Mouse (Mus musculus) frontal cortex, postnatal 10 days (tissue): Measurements from ENCODE around the gene Cox7a2l.

Experiments
- DNase-seq, 2 experiments: peaks; one replicate each; pipeline ENCODE4 v3.0.0; 2022; ENCODE audit warnings: low spot score in 2 of 2, mixed read lengths in 1 of 2

The Cox7a2l gene

GRCm38 (mm10) chr17:83526624-83527532 lies 9.7 kb upstream of the Cox7a2l start:
- no peak for DNase-seq

DNA sequence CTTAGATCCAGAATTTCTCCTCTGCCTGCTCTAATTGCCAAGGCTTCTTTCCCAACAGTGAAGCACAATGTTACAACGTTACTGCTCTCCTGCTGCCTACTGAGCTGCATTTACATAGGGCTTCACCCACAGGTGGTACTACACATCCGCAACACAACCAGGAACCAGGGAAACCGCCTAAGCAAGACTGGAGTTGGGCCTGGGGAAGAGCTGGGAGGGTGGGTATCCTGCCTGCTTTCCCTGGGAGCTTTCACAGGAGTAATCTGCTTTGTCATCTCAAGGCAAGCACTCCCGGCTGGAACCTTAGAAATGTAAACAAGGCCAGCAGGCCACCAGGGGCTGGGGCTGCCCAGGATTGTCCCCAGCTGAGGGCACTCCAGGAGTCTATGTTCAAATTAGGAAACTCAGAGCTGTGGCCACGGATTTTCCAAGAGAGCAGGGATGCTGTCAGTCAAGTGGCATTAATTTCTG lies 9.0 kb upstream of the Cox7a2l start:
- DNase-seq: no peak

- DNase-seq: no peak
Observed at GRCm38 (mm10) chr17:83525596-83525995, 8.5 kb upstream of the Cox7a2l start.

- no peak for DNase-seq
Observed at GRCm38 (mm10) chr17:83524753-83525152, 7.6 kb upstream of the Cox7a2l start.

- DNase-seq: no peak
Observed at GRCm38 (mm10) chr17:83522590-83523379, 5.7 kb upstream of the Cox7a2l start.

GRCm38 (mm10) chr17:83521881-83522280 lies 4.8 kb upstream of the Cox7a2l start:
- DNase-seq: no peak

DNA sequence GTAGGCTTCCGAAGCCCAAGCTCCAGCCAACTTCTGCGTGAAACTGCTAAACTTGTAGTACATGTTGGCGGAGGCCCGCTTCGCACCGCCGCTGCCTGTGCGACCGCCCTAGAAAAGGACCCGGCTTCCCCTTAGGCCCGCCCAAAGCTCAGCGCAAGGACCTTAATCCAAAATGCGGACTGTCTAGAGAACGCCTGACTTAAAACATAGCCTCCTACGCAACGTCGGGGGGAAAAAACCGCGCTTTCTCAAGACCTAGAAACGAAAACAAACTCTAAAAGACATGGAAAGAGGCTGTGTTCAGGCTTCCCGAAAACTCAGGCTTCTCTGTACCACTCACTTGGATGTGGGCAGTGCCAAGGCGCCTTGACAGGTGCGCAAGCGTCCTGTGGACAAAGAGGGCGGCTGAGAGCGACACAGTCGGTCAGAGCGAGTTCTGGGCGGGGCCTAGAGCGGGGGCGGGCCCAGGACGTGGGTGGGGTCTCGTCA lies 2.9 kb downstream of the Cox7a2l start:
- peak; percentile 81 to 88 for DNase-seq

DNA sequence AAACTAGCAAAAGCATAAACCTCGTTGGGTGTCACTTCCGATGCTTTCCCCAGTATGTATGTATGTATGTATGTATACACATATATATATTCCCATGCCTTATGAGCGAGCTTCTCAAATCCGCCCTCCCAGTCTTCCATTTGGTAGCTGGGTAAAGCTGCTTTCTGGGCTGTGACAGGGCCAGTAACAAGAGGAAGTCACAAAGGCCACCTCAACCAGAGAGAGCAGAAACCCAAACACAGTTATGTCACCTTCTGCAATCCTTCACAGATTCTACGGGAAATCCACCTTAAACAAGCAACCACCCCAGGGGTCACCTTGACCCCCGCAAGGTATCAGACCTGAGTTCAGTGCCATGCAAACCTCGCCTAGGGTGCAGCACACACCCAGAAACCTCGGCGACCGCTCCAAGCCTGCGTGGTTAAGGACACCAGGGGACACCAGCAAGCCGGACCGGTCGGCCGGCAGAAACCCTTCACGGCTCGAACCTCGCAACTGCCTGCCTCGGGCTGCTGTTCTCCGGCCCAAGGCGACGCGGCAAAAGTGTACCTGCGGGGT lies 3.4 kb downstream of the Cox7a2l start:
- DNase-seq: no peak

GRCm38 (mm10) chr17:83512130-83512529 lies 5.0 kb downstream of the Cox7a2l start:
- DNase-seq: no peak

DNA sequence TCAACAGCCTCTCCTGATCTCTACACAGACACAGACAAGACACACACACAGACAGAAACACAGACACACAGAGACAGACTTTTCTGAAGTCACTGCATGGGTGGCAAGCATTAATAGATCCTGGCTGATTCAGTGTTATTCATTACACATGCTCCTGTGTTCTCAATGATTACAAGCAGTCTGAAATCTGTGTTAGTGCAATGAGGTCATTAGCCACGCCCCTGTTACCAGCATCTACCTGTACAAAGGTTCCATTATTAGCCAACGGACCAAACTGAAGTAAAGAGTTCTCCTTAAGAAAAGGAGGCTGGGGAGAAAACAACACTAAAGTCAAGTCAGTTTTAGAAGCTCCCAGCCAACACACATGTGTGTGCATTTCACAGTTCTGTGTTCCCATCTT lies 13.4 kb downstream of the Cox7a2l start:
- DNase-seq: no peak

GRCm38 (mm10) chr17:83499692-83500091 lies 17.4 kb downstream of the Cox7a2l start:
- DNase-seq: no peak

GRCm38 (mm10) chr17:83498889-83499288 lies 18.2 kb downstream of the Cox7a2l start:
- DNase-seq: no peak

DNA sequence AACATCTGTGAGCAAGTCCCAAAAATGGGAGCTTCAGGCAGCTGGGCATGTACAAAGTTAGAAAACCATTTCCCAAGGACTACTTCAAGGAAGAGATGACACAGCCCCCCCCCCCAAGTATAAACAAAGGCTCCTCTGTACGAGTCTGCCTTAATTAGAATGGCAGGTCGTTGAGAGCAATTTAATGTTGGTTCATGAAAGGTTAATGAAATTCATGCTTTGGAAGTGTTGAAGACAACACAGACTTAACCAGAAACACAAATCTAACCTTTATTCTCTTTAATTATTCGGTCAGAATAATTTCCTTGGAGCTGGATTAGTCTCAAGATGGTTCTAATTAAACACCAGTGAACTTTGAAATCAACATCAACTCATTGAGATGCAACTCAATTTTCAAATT lies 29.4 kb downstream of the Cox7a2l start:
- DNase-seq: no peak

DNA sequence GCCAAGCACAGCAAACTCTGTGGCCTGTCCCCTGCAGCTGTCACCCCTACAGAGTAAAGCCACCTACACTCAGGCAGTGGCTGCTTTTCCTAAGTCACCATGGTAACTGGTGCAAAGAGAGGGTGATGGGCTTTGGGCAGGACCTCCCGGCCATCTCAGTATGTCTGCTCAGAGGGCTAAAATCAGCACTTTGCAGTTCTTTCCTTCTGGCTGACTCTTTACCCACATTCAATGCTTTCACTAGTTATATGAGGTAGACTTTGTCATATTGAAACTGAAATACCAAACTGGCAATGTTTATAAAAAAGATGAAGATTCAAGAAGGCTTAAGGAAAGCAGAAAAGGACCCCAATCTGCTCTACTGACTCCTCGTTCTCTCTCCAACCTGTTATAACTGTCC lies 33.3 kb downstream of the Cox7a2l start:
- no peak for DNase-seq

DNA sequence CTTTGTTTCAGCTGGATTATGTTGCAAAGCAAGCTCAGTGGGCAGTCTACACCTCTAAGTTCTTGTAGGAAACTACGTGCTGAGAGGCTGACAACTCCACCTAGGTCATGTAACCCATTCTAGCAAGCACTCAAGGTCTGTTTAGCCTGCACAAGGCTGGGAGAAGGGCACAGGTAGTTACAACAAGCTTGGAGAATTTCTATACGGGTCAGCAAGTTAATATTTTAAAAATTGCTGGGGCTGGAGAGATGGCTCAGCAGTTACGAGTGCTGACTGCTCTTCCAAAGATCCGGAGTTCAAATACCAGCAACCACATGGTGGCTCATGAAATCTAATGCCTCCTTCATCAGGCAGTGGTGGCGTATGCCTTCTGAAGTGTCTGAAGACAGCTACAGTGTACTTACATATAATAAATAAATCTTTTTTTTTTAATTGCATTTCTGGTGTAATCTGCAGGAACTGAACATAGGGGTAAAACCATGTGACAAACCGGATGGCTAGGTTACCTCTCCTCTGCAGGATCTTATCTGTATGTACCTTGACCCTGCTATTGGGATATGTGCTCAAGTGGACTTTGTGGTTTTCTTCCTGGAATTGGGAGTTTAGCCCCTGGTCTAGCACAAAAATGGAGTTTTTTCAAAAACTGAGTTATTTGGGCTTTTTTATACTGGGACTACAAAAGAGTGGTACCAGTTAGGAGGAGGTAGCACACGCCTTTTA lies 34.2 kb downstream of the Cox7a2l start:
- no peak for DNase-seq

- no peak for DNase-seq
Observed at GRCm38 (mm10) chr17:83481551-83481950, 35.6 kb downstream of the Cox7a2l start.

- no peak for DNase-seq
Observed at GRCm38 (mm10) chr17:83477089-83477488, 40.0 kb downstream of the Cox7a2l start.

GRCm38 (mm10) chr17:83469586-83469985 lies 47.5 kb downstream of the Cox7a2l start:
- DNase-seq: no peak

DNA sequence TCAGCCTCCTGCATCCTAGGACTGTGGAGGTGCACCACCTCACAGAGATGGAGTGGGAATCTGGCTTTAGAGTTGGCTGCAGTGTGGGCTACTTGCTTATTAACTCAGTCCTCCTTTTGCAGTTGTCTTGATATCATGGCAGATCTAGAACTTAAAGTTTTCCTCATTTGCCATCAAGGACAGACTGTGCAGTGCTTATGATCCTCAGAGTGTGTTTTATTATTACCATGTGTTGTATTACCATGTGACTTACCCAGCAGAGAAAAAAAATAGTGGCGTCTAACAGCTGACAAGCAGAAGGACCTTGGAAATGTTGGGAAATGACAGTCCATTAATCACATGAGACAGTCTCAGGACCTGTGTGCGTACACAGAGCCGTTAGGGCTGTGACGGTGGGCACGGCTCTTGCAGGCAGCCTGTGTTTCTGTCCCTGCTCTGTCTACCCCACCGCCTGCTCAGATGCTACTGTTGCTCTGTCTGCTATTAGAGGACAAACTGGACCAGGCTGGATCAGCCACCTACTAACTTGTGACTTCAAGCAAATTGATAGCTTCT lies 50.4 kb downstream of the Cox7a2l start:
- no peak for DNase-seq

DNA sequence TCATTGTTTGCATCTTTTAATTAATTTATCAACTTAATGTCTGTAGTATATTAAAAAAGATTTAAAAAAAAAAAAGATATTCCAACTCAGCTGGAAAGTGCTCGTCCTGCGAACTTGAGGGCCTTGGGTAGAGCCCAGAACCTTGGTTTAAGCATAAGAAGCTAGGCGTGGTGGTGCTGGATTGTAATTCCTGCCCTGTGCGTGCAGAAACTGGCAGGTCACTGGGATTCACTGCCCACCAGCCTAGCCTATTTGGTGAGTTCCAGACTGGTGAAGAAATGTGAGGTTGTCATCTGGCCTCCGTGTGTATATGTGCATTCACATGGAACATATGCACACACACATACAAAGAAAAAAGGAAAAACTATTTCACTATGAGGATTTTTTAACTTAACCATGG lies 51.2 kb downstream of the Cox7a2l start:
- DNase-seq: no peak

GRCm38 (mm10) chr17:83457271-83457670 lies 59.9 kb downstream of the Cox7a2l start:
- no peak for DNase-seq
